Mouse (Mus musculus): ENCODE data around the gene Nck2.
"Not testable (repeated sequence)": the region's sequence is repeated elsewhere in the genome, so short reads cannot be mapped to it uniquely, and the experiment has no call there.

Gene Nck2

DNA sequence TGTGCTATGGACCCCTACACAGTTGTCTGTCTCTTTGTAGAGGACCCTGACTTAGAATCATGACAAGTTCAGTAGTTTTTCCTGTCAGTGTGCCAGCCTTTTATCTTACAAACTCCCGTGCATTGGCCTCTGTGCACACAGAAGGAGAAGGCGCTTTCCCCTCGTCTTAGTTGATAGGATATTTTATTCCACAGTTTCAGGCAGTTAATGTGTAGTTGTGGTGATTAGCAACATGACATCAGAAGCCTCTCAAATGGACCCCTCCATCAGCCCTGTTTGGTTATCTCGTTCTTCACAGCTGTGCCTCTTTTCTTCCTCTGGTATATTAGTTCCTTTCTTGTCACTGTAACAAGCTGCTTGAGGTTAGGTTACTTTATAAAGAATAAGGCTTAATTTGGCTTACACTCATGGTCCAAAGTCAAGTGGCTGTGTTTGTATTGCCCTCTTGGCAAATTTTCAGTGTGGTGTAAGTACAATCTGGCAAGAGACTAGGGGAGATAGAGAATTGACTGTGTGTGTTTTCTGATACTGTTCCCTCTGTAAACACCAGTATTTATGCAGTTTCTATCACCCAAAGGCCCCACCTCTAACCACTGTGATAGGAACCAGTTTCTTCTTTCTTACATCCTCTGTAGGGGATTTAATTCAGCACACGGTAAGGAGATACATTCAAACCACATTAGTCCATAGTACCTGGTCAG, 89.8 kb downstream of the Nck2 start:
- DNase-seq (ENCODE audit: low read depth, low spot score): no peak

DNA sequence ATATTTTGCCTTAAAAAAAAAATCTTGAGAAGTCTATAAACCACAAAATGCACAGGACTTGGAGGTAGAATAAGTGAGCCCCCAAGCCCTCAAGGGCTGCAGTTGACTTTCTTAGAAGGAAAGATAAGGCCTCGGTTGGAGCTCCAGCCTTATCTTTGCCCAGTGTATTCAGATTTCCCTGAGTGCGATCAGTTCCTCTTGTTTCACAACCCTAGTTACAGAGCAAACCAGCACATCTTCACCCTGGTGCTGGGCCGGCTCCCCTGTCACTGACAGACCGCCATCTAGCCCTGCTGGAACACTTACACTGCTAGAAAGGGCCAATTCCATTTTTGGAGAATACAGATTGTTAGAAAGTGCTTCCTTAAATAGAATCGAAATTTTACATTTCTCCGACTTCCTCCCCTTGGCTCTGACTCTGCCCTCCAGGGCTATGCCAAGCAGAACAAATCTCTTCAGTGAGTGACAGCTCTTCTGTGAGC, 91.2 kb downstream of the Nck2 start:
- no peak for DNase-seq (ENCODE audit: low read depth, low spot score)

DNA sequence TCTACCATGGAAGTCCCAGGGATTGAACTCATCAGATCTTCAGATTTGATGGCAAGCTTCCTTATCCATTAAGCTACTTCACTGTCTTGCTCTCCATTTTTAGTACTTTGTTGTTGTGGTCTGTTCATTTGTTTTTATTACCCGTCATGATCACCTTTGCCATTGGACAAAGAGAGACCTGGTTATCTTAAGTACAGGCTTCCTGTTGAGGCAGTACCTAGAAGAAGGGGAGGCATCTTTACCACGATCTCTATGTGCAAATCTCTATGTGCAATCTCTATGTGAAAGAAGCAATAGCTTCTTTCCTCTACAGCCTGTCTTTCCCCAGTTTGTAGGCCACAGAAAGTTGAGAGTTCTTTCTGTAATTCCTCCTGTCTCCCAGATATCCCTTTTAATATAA, 91.9 kb downstream of the Nck2 start:
- no peak for DNase-seq (ENCODE audit: low read depth, low spot score)

DNA sequence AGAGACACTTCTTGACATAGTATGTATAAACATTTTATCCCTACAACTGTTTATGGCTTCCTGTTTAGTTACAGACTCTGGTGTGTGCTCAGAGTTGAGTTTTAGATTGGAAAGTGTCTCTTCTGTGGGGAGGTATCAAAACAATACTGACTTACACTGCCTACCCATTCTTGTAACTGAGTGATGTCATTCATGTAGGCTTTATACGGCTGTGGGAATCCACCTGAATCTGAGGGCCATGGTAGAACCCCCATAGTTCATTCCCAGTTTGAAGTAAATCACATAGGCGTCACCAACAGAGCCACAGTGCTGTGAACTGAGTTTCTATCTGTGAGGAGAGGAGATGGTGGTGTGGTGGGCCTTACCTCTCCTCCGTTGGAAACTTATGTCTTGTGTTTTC, 92.6 kb downstream of the Nck2 start:
- no peak for DNase-seq (ENCODE audit: low read depth, low spot score)

DNA sequence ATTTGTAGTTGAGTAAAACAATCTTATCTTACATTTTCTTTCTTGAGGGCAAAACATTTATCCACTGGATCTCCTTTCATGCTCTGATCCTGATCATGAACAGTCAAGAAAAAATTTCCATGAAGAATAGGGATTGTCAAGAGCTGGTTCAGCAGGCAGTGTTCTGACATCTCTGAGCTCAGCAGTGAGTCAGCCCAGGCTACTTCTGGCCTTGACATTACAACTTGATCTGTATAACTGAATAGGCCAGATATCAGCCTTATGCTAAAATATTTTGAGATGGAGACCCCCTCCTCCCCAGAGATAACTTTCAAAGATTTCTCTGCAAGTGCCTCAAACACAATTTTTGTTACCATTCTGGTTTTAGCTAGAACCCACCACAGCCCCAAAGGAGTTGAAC, 93.1 kb downstream of the Nck2 start:
- DNase-seq (ENCODE audit: low read depth, low spot score): no peak

DNA sequence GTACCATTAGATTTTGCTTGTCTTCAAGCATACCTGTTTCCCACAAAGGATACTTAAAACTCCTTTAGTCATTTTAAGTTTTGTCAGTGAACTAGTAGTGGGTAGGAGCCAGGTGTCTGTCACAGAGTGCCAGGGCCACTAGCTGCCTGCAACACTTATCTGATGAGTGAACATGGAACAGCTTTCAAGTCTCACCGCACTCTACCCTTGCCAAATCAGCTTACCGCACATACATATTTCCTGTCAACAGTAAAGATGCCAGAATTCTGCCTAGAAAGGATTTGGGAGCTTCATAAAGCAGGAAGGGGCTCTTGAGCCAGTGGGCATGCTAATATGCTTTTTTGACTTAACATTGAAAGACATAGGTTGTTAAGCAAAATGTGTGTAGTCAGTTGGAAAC, 94.3 kb downstream of the Nck2 start:
- no peak for DNase-seq (ENCODE audit: low read depth, low spot score)

DNA sequence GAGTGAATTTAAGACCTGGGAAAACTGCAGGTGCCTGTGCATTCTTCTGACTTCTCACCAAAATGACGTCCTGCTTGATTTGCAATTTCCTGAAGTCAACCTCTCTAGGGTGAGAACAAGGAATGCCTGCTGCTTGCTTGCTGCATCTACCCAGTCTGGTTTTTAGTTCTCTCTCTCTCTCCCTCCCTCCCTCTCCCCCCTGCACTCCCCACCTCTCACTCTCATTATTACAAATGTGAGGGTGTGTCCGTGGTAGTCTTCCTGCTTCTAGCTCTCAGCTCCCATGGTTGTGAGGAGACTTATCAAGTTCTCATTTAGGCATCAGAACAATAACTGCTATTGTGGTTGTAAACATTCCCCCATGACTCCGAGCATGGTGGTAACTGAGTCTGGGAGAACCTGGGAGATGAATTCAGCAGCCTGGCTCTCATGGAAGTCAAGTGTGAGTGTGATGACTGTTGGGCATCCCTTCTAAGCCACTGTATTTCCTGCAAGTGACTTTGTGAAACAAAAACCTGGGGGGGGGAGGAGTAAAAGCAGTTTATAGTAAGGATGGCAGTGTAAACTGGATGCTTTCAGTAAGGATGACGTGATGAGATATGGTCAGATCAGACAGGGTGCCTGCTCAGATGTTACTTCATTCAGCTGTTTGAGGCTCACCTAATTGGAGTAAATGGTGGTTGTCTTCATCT, 95.5 kb downstream of the Nck2 start:
- no peak for DNase-seq (ENCODE audit: low read depth, low spot score)

DNA sequence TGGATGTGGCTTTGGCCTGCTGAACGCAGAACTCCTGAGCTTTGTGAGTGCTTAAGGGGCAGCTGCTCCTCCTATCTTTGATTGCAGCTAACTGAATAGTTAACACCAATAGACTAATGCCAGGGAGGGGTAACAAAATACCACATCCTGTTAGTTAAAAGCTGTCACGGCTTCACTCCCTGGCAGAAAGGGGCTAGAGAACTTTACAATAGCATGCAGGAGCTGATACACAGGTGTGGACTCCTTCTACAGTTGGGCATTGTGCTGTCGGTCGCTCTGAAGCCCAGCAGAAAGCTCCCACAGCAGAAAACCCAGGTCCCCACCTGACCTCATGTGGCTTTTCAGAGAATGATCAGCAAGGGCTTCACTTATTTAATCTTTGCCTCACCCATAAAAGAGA, 98.0 kb downstream of the Nck2 start:
- no peak for DNase-seq (ENCODE audit: low read depth, low spot score)

DNA sequence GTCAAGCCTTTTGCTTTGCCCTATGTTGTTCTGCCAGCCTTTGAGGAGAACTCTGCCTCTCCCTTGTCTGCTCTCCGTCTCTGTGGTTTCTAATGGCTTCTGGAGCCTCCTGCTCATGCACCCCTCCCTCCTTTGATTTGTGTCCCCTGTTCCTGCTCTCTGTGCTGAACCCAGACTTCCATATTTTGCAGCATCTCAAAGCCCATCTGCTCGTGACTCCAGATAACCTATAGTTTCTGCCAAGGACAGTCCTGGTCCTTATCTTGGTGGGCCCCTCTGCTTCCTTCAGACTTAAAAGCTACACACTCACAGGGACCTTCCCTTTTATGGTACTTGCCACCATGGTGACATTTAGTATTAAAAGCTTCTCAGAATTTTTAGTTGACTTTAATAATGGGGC, 103.3 kb downstream of the Nck2 start:
- DNase-seq (ENCODE audit: low read depth, low spot score): no peak

DNA sequence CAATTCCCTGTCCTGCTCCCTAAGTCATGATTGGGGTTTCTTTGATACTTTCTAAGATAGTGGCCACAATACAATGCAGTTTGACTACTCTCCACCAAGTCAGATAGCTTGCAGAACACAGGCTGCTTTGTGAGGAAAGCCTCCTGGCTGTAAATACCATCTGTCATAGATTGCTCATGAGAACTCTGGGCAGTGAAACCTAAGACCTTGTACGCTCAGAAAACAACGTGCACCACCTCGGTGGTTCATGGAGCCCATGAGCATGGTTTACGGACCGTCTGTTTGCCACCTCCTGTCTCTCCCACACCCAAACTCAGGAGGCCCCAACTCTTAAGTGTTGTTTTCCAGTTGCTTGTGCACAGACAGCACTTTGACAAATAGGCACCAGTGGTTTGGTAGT, 104.4 kb downstream of the Nck2 start:
- DNase-seq (ENCODE audit: low read depth, low spot score): no peak

DNA sequence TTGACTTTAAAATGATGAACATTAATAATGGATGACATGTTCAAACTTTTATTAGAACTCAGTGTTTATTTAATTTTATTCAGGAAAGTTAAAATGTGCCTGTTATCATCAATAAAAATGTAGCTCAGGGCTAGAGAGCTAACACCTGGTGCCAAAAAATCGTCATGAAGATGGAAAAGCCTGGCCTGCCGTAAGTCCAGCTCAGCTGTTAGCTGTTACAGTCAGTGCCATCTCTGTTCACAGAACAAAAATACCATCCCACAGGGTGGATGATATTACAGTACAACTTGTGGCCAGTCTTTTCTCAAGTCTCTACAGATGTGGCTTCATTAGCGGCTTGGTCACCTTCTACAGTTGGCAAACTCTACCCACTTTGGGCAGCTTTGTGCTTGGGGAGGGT, 106.1 kb downstream of the Nck2 start:
- no peak for DNase-seq (ENCODE audit: low read depth, low spot score)

DNA sequence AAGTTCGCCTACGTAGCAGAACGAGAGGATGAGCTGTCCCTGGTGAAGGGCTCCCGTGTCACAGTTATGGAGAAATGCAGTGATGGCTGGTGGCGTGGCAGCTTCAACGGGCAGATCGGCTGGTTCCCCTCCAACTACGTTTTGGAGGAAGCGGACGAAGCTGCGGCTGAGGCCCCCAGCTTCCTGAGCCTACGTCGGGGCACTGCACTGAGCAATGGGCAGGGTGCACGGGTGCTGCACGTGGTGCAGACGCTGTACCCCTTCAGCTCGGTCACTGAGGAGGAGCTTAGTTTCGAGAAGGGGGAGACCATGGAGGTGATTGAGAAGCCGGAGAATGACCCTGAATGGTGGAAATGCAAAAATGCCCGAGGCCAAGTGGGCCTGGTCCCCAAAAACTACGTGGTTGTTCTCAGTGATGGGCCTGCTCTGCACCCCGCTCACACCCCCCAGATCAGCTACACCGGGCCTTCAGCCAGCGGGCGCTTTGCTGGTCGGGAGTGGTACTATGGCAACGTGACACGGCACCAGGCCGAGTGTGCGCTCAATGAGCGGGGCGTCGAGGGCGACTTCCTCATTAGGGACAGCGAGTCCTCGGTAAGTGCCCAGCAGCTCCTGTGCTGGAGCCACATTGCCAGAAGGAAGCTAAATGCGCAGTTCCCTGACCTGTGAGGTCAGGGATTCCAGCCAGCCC, 109.8 kb downstream of the Nck2 start:
- not testable (repeated sequence) for DNase-seq (ENCODE audit: low read depth, low spot score)

DNA sequence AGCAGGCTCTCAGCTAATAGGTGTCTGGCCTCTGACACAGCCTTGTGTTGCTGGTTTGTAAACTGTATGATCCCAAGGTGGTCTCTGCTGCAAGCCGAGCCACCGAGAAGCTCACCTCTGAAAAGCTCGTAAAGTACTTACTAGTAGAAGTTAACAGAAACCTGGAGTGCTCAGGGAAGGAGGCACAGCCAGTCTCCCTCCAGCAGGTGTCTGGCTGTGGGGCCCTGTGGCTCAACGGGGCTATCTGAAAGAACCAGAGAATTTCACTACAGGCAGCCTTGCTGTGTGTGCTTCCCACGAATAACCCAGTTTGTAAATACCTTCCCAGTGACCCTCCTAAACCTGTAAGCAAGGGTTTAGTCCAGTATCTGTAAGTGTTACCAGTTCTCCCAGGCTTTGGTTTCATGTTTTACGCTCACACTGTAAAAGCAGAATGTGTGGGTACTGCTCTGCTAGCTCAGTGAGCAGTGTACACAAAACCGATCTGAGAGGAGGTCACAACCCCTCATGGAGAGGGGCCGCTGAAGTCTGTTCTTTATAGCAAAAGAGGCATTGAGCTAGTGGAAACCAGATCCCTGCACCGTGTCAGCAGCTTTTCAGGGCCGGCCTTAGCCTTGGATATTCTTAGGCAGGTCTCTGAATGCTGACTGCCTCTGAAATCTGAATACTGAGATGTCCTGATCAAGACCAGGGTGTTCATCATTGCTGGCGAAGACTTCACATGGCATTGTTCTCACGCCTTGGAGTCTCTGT, 111.0 kb downstream of the Nck2 start:
- DNase-seq (ENCODE audit: low read depth, low spot score): no peak

DNA sequence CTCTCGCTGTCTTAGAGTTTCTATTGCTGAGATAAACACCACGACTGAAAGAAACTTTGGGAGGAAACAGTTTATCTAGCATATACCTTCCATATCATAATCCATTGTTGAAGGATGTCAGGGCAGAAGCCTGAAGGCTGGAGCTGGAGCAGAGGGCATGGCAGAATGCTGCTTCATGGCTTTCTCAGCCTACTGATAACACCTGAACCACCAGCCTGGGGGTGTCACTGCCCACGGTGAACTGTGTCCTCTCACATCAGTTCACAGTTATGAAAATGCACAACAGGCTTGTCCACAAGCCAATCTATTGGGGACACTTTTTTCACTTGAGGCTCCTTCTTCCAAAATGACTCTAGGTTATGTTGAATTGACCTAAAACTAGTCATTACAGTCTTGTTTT, 114.0 kb downstream of the Nck2 start:
- DNase-seq (ENCODE audit: low read depth, low spot score): no peak

DNA sequence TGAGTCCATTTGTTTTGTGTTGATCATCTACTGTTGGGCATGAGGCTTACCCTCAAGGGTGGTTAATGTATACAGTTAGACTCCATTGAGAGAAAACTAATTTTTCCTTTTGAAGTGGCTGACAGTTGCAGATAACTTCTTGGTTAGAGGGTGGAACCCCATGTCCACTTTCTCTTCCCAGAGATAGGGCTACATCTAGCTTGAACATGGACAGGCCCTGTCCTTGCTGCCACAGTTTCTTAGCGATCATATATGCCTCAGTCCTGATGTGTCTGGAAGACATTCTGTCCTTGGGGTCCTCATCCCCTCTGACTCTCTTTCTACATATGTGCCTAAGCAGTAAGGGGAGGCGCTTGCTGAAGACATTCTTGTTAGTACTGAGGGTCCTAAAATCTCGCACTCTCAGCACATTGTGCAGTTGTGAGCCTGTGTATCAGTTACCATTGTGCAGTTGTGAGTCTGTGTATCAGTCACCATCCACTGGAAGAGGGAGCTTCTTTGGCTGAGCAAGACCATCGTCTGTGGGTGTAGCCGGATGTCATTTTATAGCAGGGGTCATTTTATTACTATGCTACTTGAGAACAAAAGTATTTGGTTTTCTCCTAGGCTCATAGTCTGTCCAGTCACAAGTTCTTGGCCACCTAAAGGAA, 114.8 kb downstream of the Nck2 start:
- DNase-seq (ENCODE audit: low read depth, low spot score): no peak

DNA sequence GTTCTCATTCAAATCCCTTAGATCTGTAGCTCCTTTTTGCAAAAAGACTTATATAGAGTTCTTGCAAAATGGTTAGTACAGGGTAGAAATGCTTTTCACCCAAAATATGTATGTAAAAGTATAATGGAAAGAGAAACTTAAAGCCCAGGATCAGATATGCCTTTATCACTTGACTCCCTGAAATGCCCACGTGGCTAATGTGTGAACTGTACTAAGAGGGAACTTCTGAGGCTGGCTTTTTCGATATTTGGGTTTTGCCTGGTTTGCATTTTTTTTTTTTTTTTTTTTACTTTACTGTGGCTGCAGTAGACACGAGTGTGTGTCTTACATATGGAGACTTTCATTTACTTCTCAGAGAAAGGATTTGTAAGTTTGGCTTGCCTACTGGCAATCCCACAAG, 116.7 kb downstream of the Nck2 start:
- DNase-seq (ENCODE audit: low read depth, low spot score): no peak

DNA sequence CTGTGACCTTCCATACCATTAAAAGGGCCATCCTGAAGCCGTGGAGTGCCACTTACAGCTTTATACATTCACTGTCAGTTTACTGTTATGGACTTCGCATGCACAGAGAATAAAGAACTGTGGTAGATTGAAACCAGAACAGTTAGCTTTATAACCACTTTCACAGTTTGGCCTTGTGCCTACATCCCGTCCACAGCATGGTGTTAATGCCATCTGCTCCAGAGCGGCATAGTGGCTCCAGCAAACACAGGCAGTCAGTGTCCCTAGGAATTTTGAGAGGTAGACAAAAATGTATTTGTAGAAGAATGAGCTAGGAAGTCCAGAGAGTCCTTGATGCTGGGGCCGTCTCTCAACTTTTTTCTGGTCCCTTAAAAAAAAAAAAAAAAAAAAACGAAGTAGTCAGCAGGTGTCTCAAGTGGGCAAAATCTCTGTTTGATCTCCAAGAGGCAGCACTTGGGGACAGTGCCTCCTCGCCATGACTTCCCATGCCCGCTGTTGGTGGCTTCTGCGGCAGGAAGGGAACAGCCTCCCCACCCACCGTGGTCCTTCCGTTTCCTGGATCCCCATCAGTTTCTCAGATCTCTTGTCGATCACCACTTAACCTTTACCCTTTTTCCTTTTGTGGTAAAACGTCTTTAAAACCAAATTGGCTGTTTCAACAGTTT, 117.8 kb downstream of the Nck2 start:
- DNase-seq (ENCODE audit: low read depth, low spot score): no peak

DNA sequence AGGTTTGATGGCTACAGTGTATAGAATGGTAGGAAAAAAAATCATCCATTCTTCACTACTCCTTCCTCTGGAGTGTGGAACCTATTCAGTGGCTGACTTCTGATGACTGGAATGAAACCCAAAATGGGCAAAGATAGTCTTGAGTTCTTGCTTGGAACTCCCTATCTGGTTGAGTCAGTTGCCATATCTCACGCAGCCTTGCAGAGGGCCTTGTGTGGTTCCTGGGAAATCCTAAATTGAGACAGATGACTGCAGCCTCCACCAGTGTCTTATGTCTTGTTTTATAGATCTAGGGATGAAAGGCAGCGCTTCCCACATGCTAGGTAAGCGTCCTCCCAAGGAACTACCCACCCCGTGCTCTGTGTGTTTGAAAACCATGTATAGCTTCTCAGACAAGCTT, 120.9 kb downstream of the Nck2 start:
- no peak for DNase-seq (ENCODE audit: low read depth, low spot score)

DNA sequence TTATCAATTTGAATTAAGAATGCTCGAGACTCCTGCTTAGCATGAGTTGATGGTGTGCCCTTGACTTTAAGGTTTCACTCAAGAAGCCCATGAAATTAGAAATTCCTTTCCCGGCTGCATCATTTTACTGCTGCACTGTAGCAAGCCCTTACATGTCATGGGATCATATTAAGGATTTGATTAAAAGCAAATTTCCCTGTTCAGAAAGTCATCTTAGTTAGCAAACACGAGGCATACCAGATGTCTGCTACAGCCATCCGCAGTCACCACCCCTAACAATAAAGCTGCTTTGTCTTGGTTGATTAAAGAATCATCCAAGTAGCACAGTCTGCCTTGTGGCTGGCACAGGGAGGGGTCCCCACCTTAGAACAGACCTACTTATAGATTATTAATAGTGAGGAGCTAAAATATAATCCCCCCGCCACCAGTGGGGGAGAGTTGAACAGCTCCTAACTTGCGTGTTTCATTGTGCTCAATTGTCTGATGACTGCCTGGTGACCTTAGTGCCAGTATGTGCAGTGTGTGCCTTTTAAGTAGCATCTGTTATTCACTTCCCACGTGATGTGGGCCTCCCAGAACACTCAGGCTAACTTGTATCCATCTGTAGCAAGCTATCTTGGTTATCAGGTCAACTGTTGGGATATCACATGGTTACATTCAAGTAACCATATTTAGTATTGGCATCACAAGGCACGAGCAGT, 122.4 kb downstream of the Nck2 start:
- DNase-seq (ENCODE audit: low read depth, low spot score): no peak

DNA sequence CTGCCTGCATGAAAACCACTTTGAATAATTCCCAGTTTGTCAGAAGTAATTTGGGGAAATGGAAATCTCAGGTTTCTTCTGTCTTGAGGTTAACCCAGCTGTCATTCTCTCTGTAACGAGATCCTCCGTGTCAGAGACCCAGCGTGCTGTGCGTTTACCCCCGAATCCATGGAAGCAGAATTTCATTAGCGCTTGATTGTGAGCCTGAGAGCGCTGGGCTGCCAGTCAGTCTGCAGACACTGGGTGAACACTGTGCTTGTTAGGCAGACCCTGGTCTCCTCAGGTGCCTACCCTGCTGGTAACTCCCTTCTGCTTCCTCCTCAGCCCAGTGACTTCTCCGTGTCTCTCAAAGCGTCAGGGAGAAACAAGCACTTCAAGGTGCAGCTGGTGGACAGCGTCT, 124.4 kb downstream of the Nck2 start:
- no peak for DNase-seq (ENCODE audit: low read depth, low spot score)

Measured in R1 (cell line).